Mouse (Mus musculus) erythroblast, adult 5-6 weeks (primary cell): ENCODE data around the gene Prpf19. TPM values are rescaled to one million over a fixed set of nuclear protein-coding genes. Genes with fewer than 3 reads are reported as not detected.
A peak's percentile ranks its signal among the peaks of the same experiment; 100 is the strongest.

ENCODE experiments used
- ATAC-seq: replicated peaks from 2 replicates; pipeline ENCODE4 v1.8.0; 2016; ENCODE audit warnings: moderate number of reproducible peaks, mild to moderate bottlenecking, moderate TSS enrichment, inconsistent platforms; ENCODE audit not compliant: poor library complexity, low FRiP score, severe bottlenecking
- total RNA-seq, 2 experiments: library from RNA; stranded (forward) in 1 of 2; stranded (reverse) in 1 of 2; fragments of 150-400 nt in 1 of 2; fragments of 200-764, 138-1000 nt in 1 of 2; gene quantifications; 2 replicates each; pipeline versions ENCODE4 v1.2.3 to v1.2.4; 2015 to 2017; ENCODE audit warnings: low replicate concordance in 2 of 2

Prpf19 gene
- total RNA-seq, 2 experiments from 2014 or later: 14.4 to 59.3 TPM

- ATAC-seq: no peak
Measured at GRCm38 (mm10) chr19:10926666-10927065, 31.6 kb downstream of the Prpf19 start.

- no peak for ATAC-seq
Measured at GRCm38 (mm10) chr19:10930641-10931040, 35.6 kb downstream of the Prpf19 start.

- no peak for ATAC-seq
Measured at GRCm38 (mm10) chr19:10935029-10935428, 40.0 kb downstream of the Prpf19 start.

GRCm38 (mm10) chr19:10936077-10936476 is 41.0 kb downstream of the Prpf19 start:
- ATAC-seq: 0 out of 2 replicates have a peak, but pooled peaks have one; percentile 36

GRCm38 (mm10) chr19:10937110-10937563 is 42.1 kb downstream of the Prpf19 start, which contains the start of gene Ptgdr2:
Gene Ptgdr2, plus strand, starts transcription at chr19:10937160.
- no peak for ATAC-seq

GRCm38 (mm10) chr19:10938771-10939170 is 43.7 kb downstream of the Prpf19 start:
- no peak for ATAC-seq

- peak; percentile 74 for ATAC-seq
Measured at GRCm38 (mm10) chr19:10940097-10940800, 45.2 kb downstream of the Prpf19 start.

GRCm38 (mm10) chr19:10940801-10941457 is 45.9 kb downstream of the Prpf19 start:
- no peak for ATAC-seq

GRCm38 (mm10) chr19:10943955-10944354 is 48.9 kb downstream of the Prpf19 start:
- no peak for ATAC-seq

- no peak for ATAC-seq
Measured at GRCm38 (mm10) chr19:10946506-10946905, 51.5 kb downstream of the Prpf19 start.

- ATAC-seq: no peak
Measured at GRCm38 (mm10) chr19:10947219-10947618, 52.2 kb downstream of the Prpf19 start.

GRCm38 (mm10) chr19:10948416-10948815 is 53.4 kb downstream of the Prpf19 start:
- peak; percentile 14 for ATAC-seq

- ATAC-seq: peak; percentile 98
Measured at GRCm38 (mm10) chr19:10949112-10949511, 54.1 kb downstream of the Prpf19 start, which contains the start of gene Ccdc86. Gene Ccdc86, minus strand, starts transcription at chr19:10949266.

GRCm38 (mm10) chr19:10949558-10949957 is 54.5 kb downstream of the Prpf19 start:
- no peak for ATAC-seq

- ATAC-seq: no peak
Measured at GRCm38 (mm10) chr19:10952021-10952939, 57.2 kb downstream of the Prpf19 start.

Other genes with a start within 250 kb of the Prpf19 start
- gene Pga5, start 217.2 kb upstream of the Prpf19 start, total RNA-seq (2015; ENCODE audit: low replicate concordance): not detected in 2 replicates
- gene Pga5, start 217.2 kb upstream of the Prpf19 start, total RNA-seq (2017; ENCODE audit: low replicate concordance): not detected in 2 replicates
- 7.9 and 8.6 TPM in 2 replicates for gene Vps37c, start 206.5 kb upstream of the Prpf19 start, total RNA-seq (2015; ENCODE audit: low replicate concordance)
- gene Vps37c, start 206.5 kb upstream of the Prpf19 start, total RNA-seq (2017; ENCODE audit: low replicate concordance): 2.9 and 4.7 TPM in 2 replicates
- gene Cd5, start 156.2 kb upstream of the Prpf19 start, total RNA-seq (2015; ENCODE audit: low replicate concordance): not detected in 2 replicates
- 0.17 TPM in 1 of 2 replicates, not detected in the other for gene Cd5, start 156.2 kb upstream of the Prpf19 start, total RNA-seq (2017; ENCODE audit: low replicate concordance)
- gene Cd6, start 65.2 kb upstream of the Prpf19 start, total RNA-seq (2015; ENCODE audit: low replicate concordance): not detected in 2 replicates
- gene Cd6, start 65.2 kb upstream of the Prpf19 start, total RNA-seq (2017; ENCODE audit: low replicate concordance): not detected in 2 replicates
- 2.1 and 3.8 TPM in 2 replicates for gene Slc15a3, start 55.5 kb upstream of the Prpf19 start, total RNA-seq (2015; ENCODE audit: low replicate concordance)
- 1.3 and 3.2 TPM in 2 replicates for gene Slc15a3, start 55.5 kb upstream of the Prpf19 start, total RNA-seq (2017; ENCODE audit: low replicate concordance)
- gene Tmem132a, start 25.3 kb upstream of the Prpf19 start, total RNA-seq (2015; ENCODE audit: low replicate concordance): not detected in 2 replicates
- not detected in 2 replicates for gene Tmem132a, start 25.3 kb upstream of the Prpf19 start, total RNA-seq (2017; ENCODE audit: low replicate concordance)
- 6.3 and 10.4 TPM in 2 replicates for gene Tmem109, start 13.2 kb upstream of the Prpf19 start, total RNA-seq (2015; ENCODE audit: low replicate concordance)
- 2.4 and 6.6 TPM in 2 replicates for gene Tmem109, start 13.2 kb upstream of the Prpf19 start, total RNA-seq (2017; ENCODE audit: low replicate concordance)
- gene Zp1, start 25.4 kb downstream of the Prpf19 start, total RNA-seq (2015; ENCODE audit: low replicate concordance): not detected in 2 replicates
- not detected in 2 replicates for gene Zp1, start 25.4 kb downstream of the Prpf19 start, total RNA-seq (2017; ENCODE audit: low replicate concordance)
- gene Ptgdr2, start 41.9 kb downstream of the Prpf19 start, total RNA-seq (2015; ENCODE audit: low replicate concordance): not detected in 2 replicates
- gene Ptgdr2, start 41.9 kb downstream of the Prpf19 start, total RNA-seq (2017; ENCODE audit: low replicate concordance): not detected in 2 replicates
- 3.1 and 9.6 TPM in 2 replicates for gene Ccdc86, start 54.0 kb downstream of the Prpf19 start, total RNA-seq (2015; ENCODE audit: low replicate concordance)
- 0.28 and 1.5 TPM in 2 replicates for gene Ccdc86, start 54.0 kb downstream of the Prpf19 start, total RNA-seq (2017; ENCODE audit: low replicate concordance)
- not detected in 2 replicates for gene Ms4a10, start 79.4 kb downstream of the Prpf19 start, total RNA-seq (2015; ENCODE audit: low replicate concordance)
- not detected in 2 replicates for gene Ms4a10, start 79.4 kb downstream of the Prpf19 start, total RNA-seq (2017; ENCODE audit: low replicate concordance)
- not detected in 2 replicates for gene Ms4a15, start 98.0 kb downstream of the Prpf19 start, total RNA-seq (2015; ENCODE audit: low replicate concordance)
- gene Ms4a15, start 98.0 kb downstream of the Prpf19 start, total RNA-seq (2017; ENCODE audit: low replicate concordance): 1.5 TPM in 1 of 2 replicates, not detected in the other
- gene Ms4a18, start 122.8 kb downstream of the Prpf19 start, total RNA-seq (2015; ENCODE audit: low replicate concordance): not detected in 2 replicates
- not detected in 2 replicates for gene Ms4a18, start 122.8 kb downstream of the Prpf19 start, total RNA-seq (2017; ENCODE audit: low replicate concordance)
- gene Ms4a8a, start 185.9 kb downstream of the Prpf19 start, total RNA-seq (2015; ENCODE audit: low replicate concordance): 5.4 and 9.6 TPM in 2 replicates
- gene Ms4a8a, start 185.9 kb downstream of the Prpf19 start, total RNA-seq (2017; ENCODE audit: low replicate concordance): 0.34 and 5.2 TPM in 2 replicates
- gene 1700017D01Rik, start 235.6 kb downstream of the Prpf19 start, total RNA-seq (2015; ENCODE audit: low replicate concordance): not detected in 2 replicates
- 0.14 TPM in 1 of 2 replicates, not detected in the other for gene 1700017D01Rik, start 235.6 kb downstream of the Prpf19 start, total RNA-seq (2017; ENCODE audit: low replicate concordance)